Mouse (Mus musculus): ENCODE data around the gene Methig1.

DNA sequence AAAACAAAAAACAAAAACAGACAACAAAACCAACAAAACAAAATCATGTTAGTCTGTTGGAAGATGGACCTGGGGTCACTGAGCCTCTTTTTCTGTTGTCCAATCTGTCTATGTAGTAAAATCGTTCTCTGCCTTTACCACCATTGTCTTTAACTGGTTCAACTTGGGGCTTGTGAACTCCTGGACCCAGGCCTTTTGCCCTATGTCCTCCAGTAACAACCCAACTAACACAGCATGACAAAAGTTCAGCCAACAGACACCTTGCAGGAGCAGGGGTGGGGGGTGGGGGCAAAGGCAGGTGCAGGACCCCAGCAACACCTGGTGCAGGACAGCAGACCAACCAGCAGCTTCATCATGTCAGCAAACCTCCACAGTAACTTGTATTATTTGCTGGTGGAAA, 33.1 kb upstream of the Methig1 start:
- no peak for TF ChIP-seq CTCF (IDR thresholded peaks at IDR 0.05; ENCODE audit: borderline replicate concordance, extremely low read depth, insufficient read depth, insufficient read length)
- TF ChIP-seq POLR2A (IDR thresholded peaks at IDR 0.05; ENCODE audit: borderline replicate concordance, extremely low read depth, insufficient read depth, insufficient read length, poor library complexity, severe bottlenecking): no peak
